Mouse (Mus musculus) thymus, adult 2 months (tissue): ENCODE measurements around the gene Dpf3.

ENCODE experiments used
- CTCF ChIP-seq: fragments of 200-500 bp; IDR thresholded peaks from 2 replicates; pipeline ENCODE4 v1.5.1; 2012; ENCODE audit warnings: mild to moderate bottlenecking, control low read depth, low read length, moderate library complexity, borderline replicate concordance; ENCODE audit not compliant: control insufficient read depth, poor library complexity, insufficient read depth; ENCODE audit errors: extremely low read depth
- POLR2A ChIP-seq: fragments of 200-500 bp; IDR thresholded peaks from 2 replicates; pipeline ENCODE4 v1.6.1; 2012; ENCODE audit warnings: mild to moderate bottlenecking, low read length, control low read depth, moderate library complexity; ENCODE audit not compliant: control insufficient read depth, poor library complexity, insufficient read depth; ENCODE audit errors: extremely low read depth

DNA sequence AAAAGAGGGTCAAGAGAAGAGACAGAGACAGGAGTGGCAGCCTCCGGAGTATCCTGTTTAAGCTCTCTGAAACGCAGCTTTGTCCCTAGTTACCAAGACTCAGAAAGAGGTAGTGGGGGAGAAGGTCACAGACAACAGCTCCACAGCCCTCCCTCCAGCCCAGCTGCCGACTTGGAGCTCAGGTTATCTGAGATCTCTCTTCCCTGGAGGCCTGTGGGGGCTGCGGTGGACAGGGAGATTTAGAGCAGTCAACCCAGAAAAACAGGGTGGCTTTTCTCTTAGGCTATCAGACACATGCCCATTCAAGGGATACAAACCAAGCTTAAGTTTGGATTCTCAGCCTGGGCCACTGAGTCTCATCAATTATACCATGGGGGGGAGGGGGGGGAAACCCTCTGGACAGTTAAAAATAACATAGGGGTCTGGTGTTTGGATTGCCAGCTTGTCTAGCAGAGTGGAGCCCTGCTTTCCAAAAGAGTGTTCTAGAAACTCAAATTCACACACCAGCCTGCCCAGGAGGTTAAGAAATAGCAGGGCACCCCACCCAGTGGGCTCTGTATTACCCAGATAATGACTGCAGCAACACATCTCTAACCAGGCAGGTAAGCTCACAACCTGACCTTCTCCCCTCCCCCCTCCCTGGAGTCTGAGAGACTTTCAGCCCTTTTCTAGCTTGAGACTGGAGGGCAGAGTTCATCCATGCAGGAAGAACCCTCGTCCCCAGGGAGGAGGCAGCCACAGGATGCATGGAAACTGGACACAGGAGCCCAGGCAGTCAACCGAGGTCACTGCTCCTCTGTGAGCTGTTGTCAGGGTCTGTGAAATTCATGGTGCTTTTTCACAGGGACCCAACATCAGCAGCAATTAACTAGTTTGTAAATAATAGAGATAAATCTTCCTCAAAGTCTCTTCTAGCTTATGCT is 20.7 kb downstream of the Dpf3 start:
- TF ChIP-seq CTCF: no peak
- TF ChIP-seq POLR2A: no peak
